Mouse (Mus musculus) thymus, postnatal 36 days (tissue): ENCODE data around the gene Bcor.
A peak's percentile ranks its signal among the peaks of the same experiment; 100 is the strongest.

ENCODE experiments used
- DNase-seq, 2 experiments: peaks; one replicate each; pipeline ENCODE4 v3.0.0; 2022; ENCODE audit warnings: mixed read lengths in 2 of 2

The Bcor gene

GRCm38 (mm10) chrX:12062121-12062931, 97.8 kb downstream of the Bcor start:
- no peak for DNase-seq

- no peak for DNase-seq
Observed at GRCm38 (mm10) chrX:12060848-12061247, 99.3 kb downstream of the Bcor start.

- no peak for DNase-seq
Observed at GRCm38 (mm10) chrX:12057210-12057609, 102.9 kb downstream of the Bcor start.

- DNase-seq: no peak
Observed at GRCm38 (mm10) chrX:12053315-12053914, 106.7 kb downstream of the Bcor start.

- DNase-seq: no peak
Observed at GRCm38 (mm10) chrX:12052651-12053050, 107.5 kb downstream of the Bcor start.

GRCm38 (mm10) chrX:12048721-12049120, 111.4 kb downstream of the Bcor start:
- DNase-seq: no peak

- no peak for DNase-seq
Observed at GRCm38 (mm10) chrX:12048166-12048565, 112.0 kb downstream of the Bcor start.

- no peak for DNase-seq
Observed at GRCm38 (mm10) chrX:12047223-12047911, 112.8 kb downstream of the Bcor start.

GRCm38 (mm10) chrX:12046676-12047075, 113.5 kb downstream of the Bcor start:
- no peak for DNase-seq

- DNase-seq: no peak
Observed at GRCm38 (mm10) chrX:12043352-12043751, 116.8 kb downstream of the Bcor start.

- no peak for DNase-seq
Observed at GRCm38 (mm10) chrX:12041453-12041852, 118.7 kb downstream of the Bcor start.

- peak; percentile 37 to 57 for DNase-seq
Observed at GRCm38 (mm10) chrX:12014726-12015464, 145.3 kb downstream of the Bcor start.

- no peak for DNase-seq
Observed at GRCm38 (mm10) chrX:12010660-12011059, 149.5 kb downstream of the Bcor start.

GRCm38 (mm10) chrX:12009046-12009445, 151.1 kb downstream of the Bcor start:
- DNase-seq: no peak

GRCm38 (mm10) chrX:12007832-12008540, 152.2 kb downstream of the Bcor start:
- DNase-seq: no peak

GRCm38 (mm10) chrX:12006882-12007753, 153.0 kb downstream of the Bcor start:
- DNase-seq: peak; percentile 36 to 53

- peak; percentile 53 to 66 for DNase-seq
Observed at GRCm38 (mm10) chrX:12006031-12006881, 153.9 kb downstream of the Bcor start.

- peak in 1 of 2 experiments; percentile 53 for DNase-seq
Observed at GRCm38 (mm10) chrX:12005181-12006030, 154.7 kb downstream of the Bcor start.

GRCm38 (mm10) chrX:12004416-12004815, 155.7 kb downstream of the Bcor start:
- no peak for DNase-seq
